Mouse (Mus musculus) monocyte, adult 2 months (primary cell): ENCODE measurements at regions not wholly inside any gene's neighbourhood (a gene's known extent, or its start where the extent isn't known, plus 50 kb on each side); places are given as distances from the start of the nearest gene placed in this dataset.

ENCODE experiments used
- DNase-seq, 2 experiments: peaks; one replicate each; pipeline ENCODE4 v3.0.0; 2022; ENCODE audit warnings: low spot score in 2 of 2, low read depth in 1 of 2

DNA sequence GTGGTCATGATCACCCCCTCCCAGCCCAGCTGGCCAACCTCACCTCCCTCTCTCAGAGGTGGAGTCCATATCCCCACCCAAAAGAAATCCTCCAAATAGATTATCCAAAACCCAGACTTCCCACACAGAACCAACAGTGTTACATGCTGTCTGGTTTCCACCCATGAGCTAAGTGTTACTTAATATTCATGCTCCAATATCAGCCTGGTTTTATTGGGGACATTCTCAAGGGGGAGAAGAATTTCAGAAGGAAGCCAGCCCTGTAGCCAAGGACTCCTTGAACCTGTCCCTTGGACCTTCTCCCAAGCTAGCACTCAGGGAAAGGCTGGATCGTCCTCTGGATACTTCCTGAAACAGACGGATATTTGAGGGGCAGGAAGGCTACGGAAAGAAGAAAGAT lies 268.6 kb downstream of the Tle3 start:
- DNase-seq = no peak

GRCm38 (mm10) chr9:61638908-61639307 lies 266.7 kb downstream of the Tle3 start:
- DNase-seq = no peak

DNA sequence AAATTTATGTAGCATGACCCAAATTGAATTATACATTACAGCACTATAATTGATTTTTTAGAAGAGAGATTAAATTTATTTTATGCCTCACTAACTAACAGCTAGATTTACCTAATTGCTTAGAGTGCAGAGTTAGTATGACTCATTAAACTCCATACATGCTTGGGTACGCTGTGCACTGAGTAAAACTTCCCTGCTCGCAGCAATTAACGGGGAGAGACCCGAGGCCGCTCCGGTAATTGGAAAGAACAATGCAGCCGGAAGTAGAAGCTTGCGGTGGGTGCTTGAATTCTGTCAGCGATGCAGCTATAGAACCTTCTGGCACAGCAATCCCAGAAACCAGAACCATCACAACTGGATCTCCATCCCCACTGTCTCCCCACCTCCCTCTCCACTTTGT lies 261.8 kb downstream of the Tle3 start:
- DNase-seq = no peak

GRCm38 (mm10) chr9:61632602-61633001 lies 260.4 kb downstream of the Tle3 start:
- no peak for DNase-seq

- no peak for DNase-seq
These were observed 258.9 kb downstream of the Tle3 start for GRCm38 (mm10) chr9:61631097-61631496.

DNA sequence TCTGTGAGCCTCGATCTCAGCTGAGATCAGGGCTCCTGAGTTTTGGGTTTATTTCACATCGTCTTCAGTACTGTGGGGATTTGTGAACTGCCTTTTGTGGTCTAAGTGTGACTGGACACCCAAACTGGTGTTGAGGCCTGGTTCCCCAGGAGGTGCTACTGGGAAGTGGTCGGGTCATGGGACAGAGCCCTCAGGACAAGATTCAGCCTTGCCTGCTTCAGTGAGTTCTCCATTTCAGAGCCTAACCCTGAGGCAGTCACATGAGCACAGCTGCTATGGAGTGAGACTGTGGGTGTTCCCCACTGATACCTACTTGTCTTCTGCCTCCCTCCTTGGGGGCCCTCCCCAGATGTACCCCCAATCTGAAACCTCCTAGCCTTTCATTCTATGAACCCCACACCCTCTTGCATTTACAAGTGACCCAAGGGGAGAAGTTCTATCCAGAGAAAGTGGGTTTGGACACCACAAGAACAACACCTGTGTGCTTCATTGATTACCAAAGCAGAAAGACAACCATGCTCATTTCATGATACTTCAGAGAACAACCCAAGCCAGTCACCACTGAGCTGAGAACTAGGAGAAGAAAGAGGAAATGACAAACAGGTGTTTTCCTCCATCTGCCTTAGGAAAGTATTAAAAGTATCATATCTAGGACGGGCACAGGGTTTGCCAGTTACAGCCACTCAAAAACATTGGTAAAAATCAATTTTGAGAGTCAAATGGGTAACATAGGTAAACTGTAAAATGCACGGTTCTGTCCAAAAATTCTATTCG lies 255.8 kb downstream of the Tle3 start:
- DNase-seq = peak; percentile 3 to 4

GRCm38 (mm10) chr9:61622933-61623332 lies 250.8 kb downstream of the Tle3 start:
- DNase-seq = no peak

DNA sequence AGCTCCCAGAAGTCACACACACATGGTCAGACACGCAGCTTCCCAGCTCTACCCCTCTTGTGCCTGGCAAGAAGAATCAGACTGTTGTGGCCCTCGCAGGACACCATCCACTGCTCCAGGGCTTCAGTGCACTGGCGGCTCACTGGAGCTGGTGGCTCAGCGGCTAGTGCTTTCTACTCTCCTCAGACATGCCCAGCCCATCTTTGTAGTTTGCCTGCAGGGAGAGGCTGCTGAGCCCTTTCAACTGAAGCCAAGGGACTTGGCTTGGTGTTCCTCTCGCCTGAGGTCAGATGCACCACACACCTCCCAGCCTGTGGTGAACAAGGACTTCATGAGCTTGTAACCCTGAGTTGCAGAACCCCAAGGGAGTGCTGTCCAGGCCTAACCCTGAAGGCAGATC lies 249.8 kb downstream of the Tle3 start:
- DNase-seq = no peak

DNA sequence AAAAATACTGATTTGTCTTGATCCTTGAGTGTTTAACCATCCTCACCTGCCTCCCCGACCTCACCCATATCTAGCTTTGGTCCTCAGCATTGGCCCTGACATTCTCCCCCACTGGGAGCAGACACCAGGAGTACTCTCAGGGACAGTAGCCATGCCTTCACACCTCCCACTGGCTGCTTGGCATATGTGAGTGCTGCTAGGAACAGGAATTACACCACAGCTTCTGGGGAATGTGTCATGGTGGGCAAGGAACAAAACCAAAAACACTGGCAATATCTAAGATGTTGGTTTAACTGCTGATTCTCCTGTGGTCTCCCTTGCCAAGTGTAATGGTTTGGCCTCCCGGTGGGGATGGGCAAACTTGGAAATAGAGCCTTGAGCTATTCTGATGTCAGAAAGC lies 248.6 kb downstream of the Tle3 start:
- DNase-seq = no peak

- DNase-seq = no peak
These were observed 247.9 kb downstream of the Tle3 start for GRCm38 (mm10) chr9:61620105-61620504.

GRCm38 (mm10) chr9:61618510-61619249 lies 246.5 kb downstream of the Tle3 start:
- DNase-seq = no peak

GRCm38 (mm10) chr9:61617979-61618378 lies 245.8 kb downstream of the Tle3 start:
- DNase-seq = no peak

DNA sequence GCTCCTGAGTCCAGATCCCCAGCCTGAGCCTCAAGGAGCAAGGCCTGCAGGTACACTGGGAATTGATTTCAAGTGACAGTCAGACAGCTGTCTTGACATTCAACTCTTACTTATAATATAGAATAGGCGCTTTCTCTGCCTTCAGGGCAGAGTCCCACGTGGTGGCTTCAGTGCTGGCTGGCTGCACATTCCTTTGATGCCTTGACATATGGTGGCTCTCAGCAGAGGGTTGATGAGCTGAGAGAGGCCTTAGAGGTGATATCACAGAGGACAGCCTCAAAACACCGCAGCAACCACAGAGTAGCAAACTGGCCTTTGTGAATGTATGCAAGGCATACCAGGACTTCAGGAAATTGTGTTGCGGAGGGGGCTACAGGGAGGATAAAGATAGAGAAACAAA lies 243.4 kb downstream of the Tle3 start:
- DNase-seq = no peak

DNA sequence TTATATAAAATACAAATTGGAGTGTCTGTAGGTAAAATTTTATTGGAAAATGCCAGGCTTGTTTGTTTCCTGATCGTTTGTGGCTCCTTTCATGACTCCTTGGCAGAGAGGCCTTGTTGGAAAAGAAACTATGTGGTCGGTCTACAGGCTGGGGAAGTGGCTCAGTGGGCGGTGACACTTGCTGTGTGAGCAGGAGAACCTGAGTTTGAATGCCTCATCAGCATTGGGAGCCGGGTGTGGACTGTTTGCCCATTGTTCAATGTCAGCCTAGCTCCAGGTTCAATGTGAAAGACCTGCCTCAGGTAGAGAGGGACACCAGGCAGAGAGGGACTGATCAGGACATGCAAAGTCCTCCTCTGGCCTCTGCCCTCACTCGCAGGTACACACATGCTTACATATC lies 235.4 kb downstream of the Tle3 start:
- DNase-seq = no peak

- no peak for DNase-seq
These were observed 230.3 kb downstream of the Tle3 start for GRCm38 (mm10) chr9:61602353-61602978.

- no peak for DNase-seq
These were observed 229.7 kb downstream of the Tle3 start for GRCm38 (mm10) chr9:61601911-61602310.

DNA sequence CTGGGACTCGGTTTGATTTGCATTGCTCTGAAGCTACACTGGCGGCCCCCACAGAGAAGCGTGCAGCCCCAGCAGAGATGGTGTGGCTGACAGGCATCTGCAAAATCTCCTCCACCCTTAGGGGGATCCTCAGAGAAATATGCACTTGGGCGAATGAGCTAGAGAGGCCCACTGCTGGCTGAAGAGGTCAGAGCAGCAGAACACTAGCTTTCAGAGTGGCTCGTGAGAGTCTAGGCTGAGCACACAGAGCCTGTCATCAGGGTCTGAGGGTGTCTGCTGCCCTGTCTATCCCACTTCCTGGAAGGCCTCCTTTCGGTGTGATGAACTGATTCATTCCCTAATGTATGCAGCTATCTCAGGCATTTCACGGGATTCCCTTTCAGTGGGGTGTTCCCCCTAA lies 225.1 kb downstream of the Tle3 start:
- DNase-seq = no peak

DNA sequence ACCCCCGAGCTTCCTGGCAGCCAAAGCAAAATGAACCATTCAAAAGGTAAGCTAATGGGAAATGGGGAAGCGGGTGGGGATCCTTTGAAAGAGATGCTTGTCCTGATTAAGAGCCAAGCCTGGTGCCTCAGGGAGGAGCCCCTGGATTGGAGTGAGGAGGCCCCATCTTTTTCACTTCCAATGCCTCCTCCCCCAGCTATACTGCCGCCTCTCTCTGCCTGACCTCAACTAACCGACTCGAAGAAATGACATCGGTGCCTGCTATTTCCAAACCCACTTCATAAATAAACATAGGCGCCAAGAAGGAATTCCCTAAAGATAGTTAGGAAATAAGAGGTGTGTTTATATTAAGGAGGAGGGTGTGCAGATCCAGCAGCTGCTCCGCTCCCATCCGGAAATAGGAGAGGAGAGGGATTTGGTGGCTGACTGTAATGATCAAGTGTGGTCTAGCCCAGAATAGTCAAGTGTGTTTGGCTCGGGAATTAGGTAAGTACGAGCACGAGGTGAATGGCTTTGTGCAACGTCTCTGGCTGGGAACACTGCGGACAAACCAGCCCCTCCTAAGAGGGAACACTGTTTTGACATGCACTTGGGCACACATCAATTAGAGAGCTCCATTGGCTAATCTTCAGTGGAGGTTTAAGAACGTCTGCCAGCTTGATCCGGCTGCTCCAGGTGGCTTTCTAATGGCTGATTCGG lies 224.4 kb downstream of the Tle3 start:
- DNase-seq = no peak

GRCm38 (mm10) chr9:61595170-61595967 lies 223.2 kb downstream of the Tle3 start:
- DNase-seq = no peak

GRCm38 (mm10) chr9:61593991-61594390 lies 221.8 kb downstream of the Tle3 start:
- no peak for DNase-seq
